Mouse (Mus musculus) limb, embryonic 10.5 days (tissue): ENCODE results near the gene Hormad2. TPM values are rescaled to one million over a fixed set of nuclear protein-coding genes. Genes with fewer than 3 reads are reported as not detected.

Experiments
- DNase-seq: peaks from one replicate; pipeline ENCODE4 v3.0.0-alpha.2; 2017; ENCODE audit warnings: low spot score
- H3K27ac ChIP-seq: fragments of 300-500 bp; sonication (generic); 2 replicates; pipeline ENCODE4 v1.5.1; 2016; ENCODE audit warnings: mild to moderate bottlenecking
- H3K27me3 ChIP-seq: fragments of 300-500 bp; sonication (generic); 2 replicates; pipeline ENCODE4 v1.6.1; 2016; ENCODE audit warnings: low read depth, mild to moderate bottlenecking; ENCODE audit not compliant: poor library complexity, severe bottlenecking
- H3K36me3 ChIP-seq: fragments of 300-500 bp; sonication (generic); 2 replicates; pipeline ENCODE4 v1.6.1; 2016; ENCODE audit warnings: mild to moderate bottlenecking, moderate library complexity
- H3K4me1 ChIP-seq: fragments of 300-500 bp; sonication (generic); 2 replicates; pipeline ENCODE4 v1.6.1; 2016
- H3K4me3 ChIP-seq: fragments of 300-500 bp; sonication (generic); 2 replicates; pipeline ENCODE4 v1.5.1; 2016; ENCODE audit warnings: mild to moderate bottlenecking, moderate library complexity
- H3K9me3 ChIP-seq: fragments of 300-500 bp; sonication (generic); replicated peaks from 2 replicates; pipeline ENCODE4 v1.6.1; 2016; ENCODE audit warnings: mild to moderate bottlenecking
- WGBS: fragments of 180-500 bp; shearing (Covaris S2); methylation state at CpG from one replicate; pipeline ENCODE4 v1.1.7; 2016; 5-methylcytosine and 5-hydroxymethylcytosine counted together
- polyA plus RNA-seq: library from polyadenylated mRNA; unstranded; fragments of >200 nt; fragmentation: Nextera tagmentation; extraction: Ambion mirVana; gene quantifications from 2 replicates; pipeline ENCODE4 v1.2.1, GENCODE M21; 2016

Hormad2 gene
- polyA plus RNA-seq, 1 experiment from 2014 or later, result 0.99 TPM

- Histone ChIP-seq H3K27ac (no peak overlapping the region), H3K4me3 (no peak overlapping the region)
- 87% methylated on average over 4 of the region's 4 CpGs for WGBS
Observed at GRCm38 (mm10) chr11:4466191-4466590, 25.3 kb upstream of the Hormad2 start.

DNA sequence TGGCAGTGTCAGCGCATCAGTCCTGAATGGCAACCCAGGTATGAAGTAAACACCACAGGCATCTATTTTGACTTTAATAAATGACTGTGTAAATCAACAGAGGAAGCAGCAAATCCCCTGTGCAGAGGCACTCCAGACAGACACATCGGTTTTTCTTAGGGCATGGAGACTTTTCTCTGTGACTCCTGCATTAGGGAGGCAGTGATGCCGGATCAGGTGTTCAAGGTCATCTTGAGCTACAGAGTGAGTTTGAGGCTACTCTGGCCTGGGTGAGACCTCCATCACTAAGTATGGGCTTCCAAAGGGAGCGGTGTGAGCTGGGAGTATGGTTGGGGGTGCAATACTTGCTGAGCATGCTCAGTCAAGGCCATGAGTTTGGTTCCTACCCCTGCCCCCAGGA, 23.7 kb upstream of the Hormad2 start:
- Histone ChIP-seq H3K27me3 (no peaks in the 10 kb centered on the region), H3K4me1 (peaks cover 7% of the 10 kb centered on the region), H3K27ac (no peak overlapping the region), H3K36me3 (no peaks in the 10 kb centered on the region), H3K9me3 (no peaks in the 10 kb centered on the region), H3K4me3 (no peak overlapping the region)
- 90% methylated on average over 4 of the region's 4 CpGs for WGBS
- DNase-seq, result no peak

More at GRCm38 (mm10) chr11:4466191-4466590, 25.3 kb upstream of the Hormad2 start:
- no peaks in the 10 kb centered on the region for H3K36me3 ChIP-seq
- no peaks in the 10 kb centered on the region for H3K27me3 ChIP-seq
- DNase-seq, result no peak
- H3K9me3 ChIP-seq, result no peaks in the 10 kb centered on the region
- H3K4me1 ChIP-seq, result peaks cover 1% of the 10 kb centered on the region

- no peaks in the 10 kb centered on the region for H3K9me3 ChIP-seq
- H3K4me3 ChIP-seq, result no peak overlapping the region
- H3K4me1 ChIP-seq, result peaks cover 7% of the 10 kb centered on the region
- H3K36me3 ChIP-seq, result no peaks in the 10 kb centered on the region
- no peaks in the 10 kb centered on the region for H3K27me3 ChIP-seq
- 82% methylated on average over 1 of the region's 1 CpGs for WGBS
- DNase-seq, result no peak
- H3K27ac ChIP-seq, result no peak overlapping the region
Observed at GRCm38 (mm10) chr11:4464186-4464585, 23.3 kb upstream of the Hormad2 start.

GRCm38 (mm10) chr11:4462868-4463267, 22.0 kb upstream of the Hormad2 start:
- peaks cover 7% of the 10 kb centered on the region for H3K4me1 ChIP-seq
- H3K9me3 ChIP-seq, result no peaks in the 10 kb centered on the region
- H3K27me3 ChIP-seq, result no peaks in the 10 kb centered on the region
- H3K4me3 ChIP-seq, result no peak overlapping the region
- 54% methylated on average over 2 of the region's 2 CpGs for WGBS
- H3K36me3 ChIP-seq, result no peaks in the 10 kb centered on the region
- DNase-seq, result no peak
- no peak overlapping the region for H3K27ac ChIP-seq

GRCm38 (mm10) chr11:4461154-4461553, 20.2 kb upstream of the Hormad2 start:
- DNase-seq, result peak; percentile 62
- Histone ChIP-seq H3K4me3 (no peak overlapping the region), H3K27me3 (no peaks in the 10 kb centered on the region)

DNA sequence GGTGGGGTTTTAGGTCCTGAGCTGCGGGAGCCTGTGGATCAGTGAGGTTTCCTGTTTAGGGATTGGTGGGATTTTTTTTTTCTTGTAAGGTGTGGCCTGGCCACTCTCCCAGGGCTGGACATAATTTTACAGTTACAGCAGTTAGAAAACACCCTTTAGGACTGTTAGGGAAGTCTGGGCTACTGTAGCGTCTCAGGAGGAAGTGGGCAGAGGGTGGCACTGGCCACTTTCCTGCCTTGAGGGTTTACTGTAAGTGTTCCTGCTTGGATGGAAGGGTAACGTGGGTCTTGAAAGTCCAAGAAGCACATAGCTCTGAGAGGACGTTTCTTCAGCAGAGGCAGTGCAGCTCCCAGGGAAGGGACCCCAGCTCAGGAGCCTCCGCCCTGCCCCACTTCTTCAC, 19.7 kb upstream of the Hormad2 start:
- Histone ChIP-seq H3K4me3 (no peak overlapping the region), H3K9me3 (no peaks in the 10 kb centered on the region), H3K36me3 (no peaks in the 10 kb centered on the region), H3K27me3 (no peaks in the 10 kb centered on the region), H3K4me1 (peaks cover 7% of the 10 kb centered on the region), H3K27ac (no peak overlapping the region)
- no peak for DNase-seq
- 64% methylated on average over 5 of the region's 5 CpGs for WGBS

More at GRCm38 (mm10) chr11:4461154-4461553, 20.2 kb upstream of the Hormad2 start:
- no peaks in the 10 kb centered on the region for H3K36me3 ChIP-seq
- peaks cover 7% of the 10 kb centered on the region for H3K4me1 ChIP-seq
- no peaks in the 10 kb centered on the region for H3K9me3 ChIP-seq
- WGBS, result 23% methylated on average over 12 of the region's 12 CpGs
- no peak overlapping the region for H3K27ac ChIP-seq

DNA sequence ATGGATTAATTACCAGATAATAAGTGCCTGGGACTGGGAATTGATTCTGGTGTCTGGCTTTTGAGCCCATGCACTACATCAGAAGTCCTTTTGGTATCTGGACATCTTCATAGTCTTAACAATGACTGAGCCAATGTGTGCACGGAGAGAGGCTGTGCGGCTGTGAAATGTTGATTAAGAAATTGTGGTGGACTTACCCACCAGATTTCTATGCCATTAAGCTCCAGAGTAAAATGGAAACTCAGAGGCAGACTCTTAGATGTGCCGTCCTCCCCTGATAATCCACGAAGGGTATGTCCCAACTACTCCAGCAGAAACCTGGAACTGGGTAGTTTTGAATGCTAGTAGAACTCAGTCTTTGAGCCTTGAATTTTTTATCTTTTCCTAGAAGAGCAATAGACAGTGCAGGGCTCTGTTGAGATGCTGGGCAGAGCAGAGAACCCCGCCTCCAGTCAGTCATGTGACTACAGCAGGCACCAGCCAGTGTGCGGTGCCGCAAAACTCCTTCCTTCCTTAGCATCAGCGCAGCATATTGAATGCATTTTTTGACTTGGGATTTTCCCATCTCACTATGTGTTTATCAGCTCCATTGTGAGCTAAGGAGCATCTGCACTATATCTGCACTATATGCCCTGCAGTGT, 14.1 kb upstream of the Hormad2 start:
- no peak overlapping the region for H3K4me3 ChIP-seq
- H3K27me3 ChIP-seq, result no peaks in the 10 kb centered on the region
- H3K4me1 ChIP-seq, result no peaks in the 10 kb centered on the region
- no peak overlapping the region for H3K27ac ChIP-seq
- H3K9me3 ChIP-seq, result no peaks in the 10 kb centered on the region
- 80% methylated on average over 8 of the region's 8 CpGs for WGBS
- H3K36me3 ChIP-seq, result no peaks in the 10 kb centered on the region
- no peak for DNase-seq

DNA sequence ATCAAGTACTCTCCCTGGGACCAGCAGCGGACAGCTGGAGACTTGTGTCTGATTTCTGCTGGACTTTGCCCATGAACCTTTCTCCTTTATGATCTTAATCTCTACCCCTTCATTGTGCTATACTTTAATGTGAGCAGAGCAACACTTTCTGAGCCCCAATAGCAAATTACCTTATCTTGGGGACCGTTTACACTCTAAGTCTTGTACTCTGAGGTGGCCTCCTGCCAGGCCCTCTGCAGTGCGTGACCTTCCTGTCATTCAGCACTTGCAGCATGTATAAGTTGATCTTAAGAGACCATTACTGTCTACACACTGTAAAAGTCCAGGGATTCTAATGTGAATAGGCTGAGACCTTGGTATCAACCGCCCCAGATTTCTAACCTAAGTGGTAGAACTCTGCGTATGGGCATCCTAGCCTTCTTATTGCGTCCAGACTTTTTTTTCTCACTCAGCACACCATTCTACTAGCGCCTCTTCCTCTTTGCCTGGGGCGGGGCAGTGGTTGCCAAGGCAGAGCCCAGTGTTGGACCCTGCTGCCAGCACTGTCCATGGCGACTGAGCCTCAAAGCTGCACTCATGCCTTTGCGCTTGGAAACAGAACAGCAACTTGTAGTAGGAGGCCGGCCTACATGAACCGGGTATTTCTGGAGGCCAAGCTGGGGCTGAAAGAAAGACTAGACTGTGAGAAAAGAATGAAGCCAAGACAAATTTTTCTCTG, 11.7 kb upstream of the Hormad2 start:
- 91% methylated on average over 12 of the region's 12 CpGs for WGBS
- Histone ChIP-seq H3K27ac (no peak overlapping the region), H3K36me3 (no peaks in the 10 kb centered on the region), H3K4me1 (no peaks in the 10 kb centered on the region), H3K9me3 (no peaks in the 10 kb centered on the region), H3K4me3 (no peak overlapping the region), H3K27me3 (no peaks in the 10 kb centered on the region)
- no peak for DNase-seq

- Histone ChIP-seq H3K36me3 (no peaks in the 10 kb centered on the region), H3K27me3 (no peaks in the 10 kb centered on the region), H3K4me3 (no peak overlapping the region), H3K27ac (no peak overlapping the region), H3K9me3 (no peaks in the 10 kb centered on the region), H3K4me1 (no peaks in the 10 kb centered on the region)
- 30% methylated on average over 9 of the region's 9 CpGs for WGBS
- DNase-seq, result peak; percentile 72
Observed at GRCm38 (mm10) chr11:4451116-4451515, 10.2 kb upstream of the Hormad2 start.

GRCm38 (mm10) chr11:4446195-4446868, 5.4 kb upstream of the Hormad2 start:
- no peaks in the 10 kb centered on the region for H3K9me3 ChIP-seq
- no peaks in the 10 kb centered on the region for H3K4me1 ChIP-seq
- no peaks in the 10 kb centered on the region for H3K27me3 ChIP-seq
- no peak overlapping the region for H3K27ac ChIP-seq
- no peak for DNase-seq
- WGBS, result 92% methylated on average over 9 of the region's 9 CpGs
- no peak overlapping the region for H3K4me3 ChIP-seq
- H3K36me3 ChIP-seq, result no peaks in the 10 kb centered on the region

DNA sequence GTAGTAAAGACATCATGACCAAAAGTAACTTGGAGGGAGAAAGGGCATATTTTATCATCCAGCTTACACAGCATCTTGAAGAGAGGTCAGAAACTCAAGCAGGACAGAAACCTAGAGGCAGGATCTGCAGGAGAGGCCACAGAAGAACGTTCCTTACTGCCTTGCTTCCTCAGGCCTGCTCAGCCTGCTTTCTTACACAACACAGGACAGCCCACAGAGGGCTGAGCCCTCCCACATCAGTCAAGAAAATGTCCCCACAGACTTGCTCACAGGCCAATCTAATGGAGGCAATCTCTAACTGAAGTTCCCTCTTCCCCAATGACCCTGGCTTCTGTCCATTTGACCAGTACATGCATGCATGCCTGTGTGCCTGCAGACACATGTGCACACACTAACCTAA, 1.4 kb upstream of the Hormad2 start:
- no peak for DNase-seq
- H3K27me3 ChIP-seq, result no peaks in the 10 kb centered on the region
- H3K4me3 ChIP-seq, result no peak overlapping the region
- WGBS, result 47% methylated on average over 1 of the region's 1 CpGs
- H3K9me3 ChIP-seq, result no peaks in the 10 kb centered on the region
- peaks cover 6% of the 10 kb centered on the region for H3K4me1 ChIP-seq
- H3K27ac ChIP-seq, result no peak overlapping the region
- no peaks in the 10 kb centered on the region for H3K36me3 ChIP-seq

- no peak overlapping the region for H3K27ac ChIP-seq
- H3K4me1 ChIP-seq, result peaks cover 6% of the 10 kb centered on the region
- H3K36me3 ChIP-seq, result no peaks in the 10 kb centered on the region
- H3K27me3 ChIP-seq, result no peaks in the 10 kb centered on the region
- H3K9me3 ChIP-seq, result no peaks in the 10 kb centered on the region
- 74% methylated on average over 2 of the region's 2 CpGs for WGBS
- no peak overlapping the region for H3K4me3 ChIP-seq
- no peak for DNase-seq
Observed at GRCm38 (mm10) chr11:4438211-4438610, 2.7 kb downstream of the Hormad2 start.

- no peak for DNase-seq
- 90% methylated on average over 1 of the region's 1 CpGs for WGBS
- H3K36me3 ChIP-seq, result no peaks in the 10 kb centered on the region
- H3K27me3 ChIP-seq, result no peaks in the 10 kb centered on the region
- no peak overlapping the region for H3K4me3 ChIP-seq
- H3K4me1 ChIP-seq, result peaks cover 6% of the 10 kb centered on the region
- no peaks in the 10 kb centered on the region for H3K9me3 ChIP-seq
- no peak overlapping the region for H3K27ac ChIP-seq
Observed at GRCm38 (mm10) chr11:4437318-4437717, 3.6 kb downstream of the Hormad2 start.
